Mouse (Mus musculus) kidney, adult 8-10 months (tissue): ENCODE data around the gene Pde4dip.

ENCODE experiments used
- DNase-seq, 2 experiments: peaks; one replicate each; pipeline ENCODE4 v3.0.0; 2022

Pde4dip gene

GRCm38 (mm10) chr3:97801178-97801699 is 87.3 kb downstream of the Pde4dip start:
- no peak for DNase-seq

GRCm38 (mm10) chr3:97800657-97801056 is 87.8 kb downstream of the Pde4dip start:
- DNase-seq: no peak

GRCm38 (mm10) chr3:97800004-97800403 is 88.5 kb downstream of the Pde4dip start:
- DNase-seq: no peak

- no peak for DNase-seq
Measured at GRCm38 (mm10) chr3:97799267-97799666, 89.2 kb downstream of the Pde4dip start.

GRCm38 (mm10) chr3:97797371-97797770 is 91.1 kb downstream of the Pde4dip start:
- DNase-seq: no peak

GRCm38 (mm10) chr3:97793995-97794394 is 94.5 kb downstream of the Pde4dip start:
- DNase-seq: no peak

GRCm38 (mm10) chr3:97790150-97790549 is 98.4 kb downstream of the Pde4dip start:
- no peak for DNase-seq

- DNase-seq: no peak
Measured at GRCm38 (mm10) chr3:97789317-97789716, 99.2 kb downstream of the Pde4dip start.

- no peak for DNase-seq
Measured at GRCm38 (mm10) chr3:97776195-97776594, 112.3 kb downstream of the Pde4dip start.

GRCm38 (mm10) chr3:97775742-97776141 is 112.8 kb downstream of the Pde4dip start:
- DNase-seq: no peak

GRCm38 (mm10) chr3:97774861-97775260 is 113.6 kb downstream of the Pde4dip start:
- DNase-seq: no peak

GRCm38 (mm10) chr3:97767771-97768762 is 120.4 kb downstream of the Pde4dip start:
- peak; percentile 96 to 97 for DNase-seq

GRCm38 (mm10) chr3:97767041-97767770 is 121.3 kb downstream of the Pde4dip start:
- DNase-seq: no peak

GRCm38 (mm10) chr3:97766459-97766858 is 122.0 kb downstream of the Pde4dip start:
- DNase-seq: peak in 1 of 2 experiments; percentile 22

- DNase-seq: peak; percentile 46 to 58
Measured at GRCm38 (mm10) chr3:97764152-97764551, 124.4 kb downstream of the Pde4dip start.

- no peak for DNase-seq
Measured at GRCm38 (mm10) chr3:97761951-97762350, 126.6 kb downstream of the Pde4dip start.

- no peak for DNase-seq
Measured at GRCm38 (mm10) chr3:97761168-97761567, 127.3 kb downstream of the Pde4dip start.

- no peak for DNase-seq
Measured at GRCm38 (mm10) chr3:97759846-97760245, 128.7 kb downstream of the Pde4dip start.

- peak in 1 of 2 experiments; percentile 23 for DNase-seq
Measured at GRCm38 (mm10) chr3:97757501-97757900, 131.0 kb downstream of the Pde4dip start.

GRCm38 (mm10) chr3:97756283-97757074 is 132.0 kb downstream of the Pde4dip start:
- peak; percentile 92 to 97 for DNase-seq

- peak; percentile 74 to 78 for DNase-seq
Measured at GRCm38 (mm10) chr3:97755411-97755810, 133.1 kb downstream of the Pde4dip start.

GRCm38 (mm10) chr3:97752901-97753300 is 135.6 kb downstream of the Pde4dip start:
- DNase-seq: no peak

- DNase-seq: no peak
Measured at GRCm38 (mm10) chr3:97751566-97751965, 136.9 kb downstream of the Pde4dip start.
